Mouse (Mus musculus) testis, adult 2 months (tissue): ENCODE results near the gene Ncaph2. TPM values are rescaled to one million over a fixed set of nuclear protein-coding genes. Genes with fewer than 3 reads are reported as not detected.

ENCODE experiments used
- H3K27ac ChIP-seq: fragments of 200-500 bp; 2 replicates; pipeline ENCODE4 v1.5.1; 2012; ENCODE audit warnings: low read depth, low read length; ENCODE audit not compliant: control insufficient read depth, insufficient read depth
- H3K27me3 ChIP-seq: fragments of 200-500 bp; 2 replicates; pipeline ENCODE4 v1.6.1; 2012; ENCODE audit warnings: mild to moderate bottlenecking, low read length, moderate library complexity; ENCODE audit not compliant: control insufficient read depth, insufficient read depth
- H3K36me3 ChIP-seq: fragments of 200-500 bp; 2 replicates; pipeline ENCODE4 v1.6.1; 2012; ENCODE audit warnings: mild to moderate bottlenecking, low read length; ENCODE audit not compliant: control insufficient read depth, insufficient read depth
- H3K4me1 ChIP-seq: fragments of 200-500 bp; 2 replicates; pipeline ENCODE4 v1.6.1; 2012; ENCODE audit warnings: low read length; ENCODE audit not compliant: control insufficient read depth, insufficient read depth
- H3K4me3 ChIP-seq: fragments of 200-500 bp; 2 replicates; pipeline ENCODE4 v1.5.1; 2012; ENCODE audit warnings: low read depth, mild to moderate bottlenecking, low read length, moderate library complexity, mixed read lengths; ENCODE audit not compliant: control insufficient read depth
- CTCF ChIP-seq: fragments of 200-500 bp; IDR thresholded peaks from 2 replicates; pipeline ENCODE4 v1.5.1; 2012; ENCODE audit warnings: low read depth, mild to moderate bottlenecking, inconsistent platforms, low read length, moderate library complexity; ENCODE audit not compliant: control insufficient read depth, insufficient read depth, insufficient replicate concordance
- POLR2A ChIP-seq: fragments of 200-500 bp; IDR thresholded peaks from 2 replicates; pipeline ENCODE4 v1.6.1; 2012; ENCODE audit warnings: low read depth, mild to moderate bottlenecking, inconsistent platforms, low read length, moderate library complexity; ENCODE audit not compliant: control insufficient read depth
- polyA plus RNA-seq: library from polyadenylated mRNA; depleted of rRNA; stranded (reverse); fragments of >200 nt; gene quantifications from 2 replicates; pipeline ENCODE4 v1.2.3, GENCODE M21; 2012

Ncaph2 gene
- polyA plus RNA-seq, 1 experiment, result 41.5 TPM

DNA sequence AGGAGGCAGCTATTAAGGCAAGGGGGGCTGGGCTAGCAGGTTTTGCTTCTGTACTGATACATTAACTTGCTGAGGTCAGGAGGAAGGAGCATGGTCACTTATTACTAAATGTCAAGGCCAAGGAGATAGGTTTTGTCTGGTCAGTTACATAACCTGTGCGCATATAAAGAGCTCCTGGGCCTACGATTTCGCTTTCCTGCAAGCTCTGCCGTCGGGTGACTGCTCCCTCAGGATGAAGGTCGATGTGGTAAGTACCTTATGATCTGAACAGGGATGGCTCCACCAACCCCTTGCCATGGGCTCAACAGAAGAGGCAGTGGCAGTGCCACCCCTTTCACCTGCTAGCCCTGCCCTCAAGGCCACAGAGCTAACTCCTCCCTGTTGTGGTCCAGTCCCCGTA, 21.2 kb upstream of the Ncaph2 start, which contains the start of gene Miox:
TSS of gene Miox (plus strand) at position 128 of the 400 bp plus-strand sequence.
- peaks cover 8% of the 10 kb centered on the region for H3K4me1 ChIP-seq
- no peaks in the 10 kb centered on the region for H3K27me3 ChIP-seq
- TF ChIP-seq CTCF, result no peak
- TF ChIP-seq POLR2A, result no peak
- no peak within 1 kb of the TSS for H3K27ac ChIP-seq
- no peaks in the 10 kb centered on the region for H3K36me3 ChIP-seq
- H3K4me3 ChIP-seq, result no peak within 1 kb of the TSS

DNA sequence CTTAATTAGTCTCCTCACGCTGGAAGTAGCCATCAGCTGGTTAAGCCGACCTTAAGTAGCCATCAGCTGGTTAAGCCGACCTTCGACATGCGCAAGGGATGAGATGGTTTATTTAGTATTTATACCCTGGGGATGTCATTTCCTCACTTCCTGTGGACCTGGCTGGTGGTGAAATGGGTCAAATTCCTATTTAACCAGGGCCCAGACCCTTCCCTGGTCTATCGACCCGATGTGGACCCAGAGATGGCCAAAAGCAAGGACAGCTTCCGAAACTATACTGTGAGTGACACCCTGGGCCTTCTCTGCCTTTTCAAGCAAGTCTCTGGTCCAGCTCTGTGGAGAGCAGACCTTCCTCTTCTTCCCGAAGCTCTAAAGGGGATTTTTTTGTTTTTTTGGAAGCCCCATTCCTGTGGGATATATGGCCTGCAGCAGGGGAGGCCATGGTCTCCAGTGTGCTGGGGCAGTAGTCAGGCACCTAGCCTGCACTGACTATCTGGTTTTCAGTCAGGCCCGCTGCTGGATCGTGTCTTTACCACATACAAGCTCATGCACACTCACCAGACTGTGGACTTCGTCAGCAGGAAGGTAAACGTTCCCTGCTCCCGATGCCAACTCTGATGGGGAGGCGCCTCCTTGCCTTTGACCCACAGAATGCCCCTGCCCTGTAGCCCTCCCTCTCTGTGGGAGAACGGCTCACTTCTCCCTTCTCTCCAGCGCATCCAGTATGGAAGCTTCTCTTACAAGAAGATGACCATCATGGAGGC, 20.6 kb upstream of the Ncaph2 start:
- H3K36me3 ChIP-seq, result no peaks in the 10 kb centered on the region
- H3K27ac ChIP-seq, result no peak overlapping the region
- no peaks in the 10 kb centered on the region for H3K27me3 ChIP-seq
- TF ChIP-seq POLR2A (no peak), CTCF (no peak)
- peaks cover 8% of the 10 kb centered on the region for H3K4me1 ChIP-seq
- no peak overlapping the region for H3K4me3 ChIP-seq

DNA sequence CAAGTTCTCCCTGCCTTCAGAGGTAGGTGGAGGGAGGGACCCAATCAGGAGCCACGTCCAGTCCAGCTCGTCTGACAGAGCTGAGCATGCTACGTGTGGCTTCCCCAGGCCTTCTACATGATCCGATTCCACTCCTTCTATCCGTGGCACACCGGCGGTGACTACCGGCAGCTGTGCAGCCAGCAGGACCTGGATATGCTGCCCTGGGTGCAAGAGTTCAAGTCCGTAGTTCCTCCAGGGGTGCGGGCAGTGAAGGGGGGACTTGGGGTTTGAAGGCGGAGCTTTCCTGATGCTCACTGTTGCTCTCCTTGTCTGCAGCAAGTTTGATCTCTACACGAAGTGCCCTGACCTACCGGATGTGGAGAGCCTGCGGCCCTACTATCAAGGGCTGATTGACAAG, 19.1 kb upstream of the Ncaph2 start:
- H3K4me3 ChIP-seq, result no peak overlapping the region
- no peak overlapping the region for H3K27ac ChIP-seq
- no peaks in the 10 kb centered on the region for H3K27me3 ChIP-seq
- H3K4me1 ChIP-seq, result peaks cover 8% of the 10 kb centered on the region
- no peaks in the 10 kb centered on the region for H3K36me3 ChIP-seq
- TF ChIP-seq CTCF (no peak), POLR2A (no peak)

DNA sequence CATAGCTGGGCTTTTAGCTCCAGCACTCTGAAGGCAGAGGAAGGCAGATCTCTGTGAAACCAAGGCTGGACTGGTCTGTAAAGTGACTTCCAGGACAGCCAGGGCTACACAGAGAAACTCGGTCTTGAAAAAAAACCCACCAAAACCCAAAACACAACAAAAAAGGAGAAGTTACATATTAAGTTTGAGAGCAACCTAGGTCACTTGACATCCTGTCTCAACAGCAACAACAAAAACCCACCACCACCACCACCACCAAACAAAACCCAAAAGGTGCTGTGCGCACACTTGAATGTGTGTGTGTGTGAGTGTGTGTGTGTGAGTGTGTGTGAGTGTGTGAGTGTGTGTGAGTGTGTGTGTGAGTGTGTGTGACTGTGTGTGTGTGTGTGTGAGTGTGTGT, 15.8 kb upstream of the Ncaph2 start:
- H3K27me3 ChIP-seq, result no peaks in the 10 kb centered on the region
- no peak overlapping the region for H3K27ac ChIP-seq
- H3K4me1 ChIP-seq, result peaks cover 8% of the 10 kb centered on the region
- no peak overlapping the region for H3K4me3 ChIP-seq
- TF ChIP-seq CTCF (no peak), POLR2A (no peak)
- H3K36me3 ChIP-seq, result no peaks in the 10 kb centered on the region

DNA sequence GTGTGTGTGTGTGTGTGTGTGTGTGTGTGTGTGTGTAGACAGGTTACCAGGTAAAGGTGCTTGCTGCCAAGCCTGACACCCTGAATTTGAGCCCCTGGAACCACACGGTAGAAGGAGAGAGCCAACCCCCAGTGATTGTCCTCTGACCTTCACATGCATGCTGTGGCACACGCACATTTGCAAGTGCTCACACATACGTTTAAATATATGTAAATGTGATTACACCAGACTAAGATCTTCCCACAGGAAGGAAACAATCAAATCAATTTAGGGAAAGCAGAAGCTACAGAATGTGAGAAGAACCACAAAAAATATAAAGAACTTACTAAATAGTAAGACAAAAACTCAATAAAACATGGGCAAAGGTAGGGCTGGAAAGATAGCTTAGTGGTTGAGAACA, 15.4 kb upstream of the Ncaph2 start:
- no peak for TF ChIP-seq POLR2A
- TF ChIP-seq CTCF, result no peak
- Histone ChIP-seq H3K4me3 (no peak overlapping the region), H3K27me3 (no peaks in the 10 kb centered on the region), H3K27ac (no peak overlapping the region), H3K36me3 (no peaks in the 10 kb centered on the region), H3K4me1 (peaks cover 5% of the 10 kb centered on the region)

DNA sequence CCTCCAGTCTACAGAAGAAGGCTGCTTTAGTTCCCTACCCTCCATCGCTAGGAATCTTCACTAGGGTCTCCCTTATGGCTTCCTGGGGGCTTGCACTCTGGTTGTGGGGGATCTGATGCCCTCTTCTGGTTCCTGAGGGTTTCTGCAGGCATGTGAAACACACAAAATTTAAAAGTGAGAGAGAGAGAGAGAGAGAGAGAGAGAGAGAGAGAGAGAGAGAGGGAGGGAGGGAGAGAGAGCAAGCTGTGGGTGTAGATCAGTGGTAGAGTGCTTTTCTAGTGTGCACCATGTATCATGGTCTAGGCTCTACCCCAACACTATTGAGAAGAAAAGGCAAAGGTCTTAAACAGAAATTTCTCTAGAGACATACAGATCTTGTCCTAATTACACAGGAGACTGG, 13.8 kb upstream of the Ncaph2 start:
- no peaks in the 10 kb centered on the region for H3K27me3 ChIP-seq
- H3K4me3 ChIP-seq, result no peak overlapping the region
- H3K36me3 ChIP-seq, result no peaks in the 10 kb centered on the region
- H3K4me1 ChIP-seq, result no peaks in the 10 kb centered on the region; the same call in 1 of the 2 replicates
- no peak for TF ChIP-seq POLR2A
- H3K27ac ChIP-seq, result no peak overlapping the region

DNA sequence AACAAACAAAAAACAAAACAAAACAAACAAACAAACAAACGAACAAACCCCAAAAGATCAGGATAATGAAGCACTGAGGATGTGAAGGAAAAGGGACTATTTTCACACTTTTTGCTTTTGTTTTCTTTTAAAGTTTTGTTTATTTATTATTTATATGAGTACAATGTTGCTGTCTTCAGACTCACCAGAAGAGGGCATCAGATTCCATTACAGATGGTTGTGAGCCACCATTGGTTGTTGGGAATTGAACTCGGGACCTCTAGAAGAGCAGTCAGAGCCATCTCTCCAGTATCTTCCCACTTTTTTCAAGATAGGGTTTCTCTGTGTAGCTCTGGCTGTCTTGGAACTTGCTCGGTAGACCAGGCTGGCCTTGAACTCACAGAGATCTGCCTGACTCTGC, 12.2 kb upstream of the Ncaph2 start:
- H3K4me1 ChIP-seq, result no peaks in the 10 kb centered on the region
- TF ChIP-seq POLR2A, result no peak
- TF ChIP-seq CTCF, result no peak

More for the DNA sequence above, 12.2 kb upstream of the Ncaph2 start:
- H3K27me3 ChIP-seq, result no peaks in the 10 kb centered on the region
- H3K4me3 ChIP-seq, result no peak overlapping the region
- no peaks in the 10 kb centered on the region for H3K36me3 ChIP-seq
- no peak overlapping the region for H3K27ac ChIP-seq
